Mouse (Mus musculus): ENCODE results near the gene Vps41. TPM values are rescaled to one million over a fixed set of nuclear protein-coding genes. Genes with fewer than 3 reads are reported as not detected.

Vps41 gene
- total and polyA plus RNA-seq, 3 experiments, result 2.4 to 106 (median 93.7) TPM

DNA sequence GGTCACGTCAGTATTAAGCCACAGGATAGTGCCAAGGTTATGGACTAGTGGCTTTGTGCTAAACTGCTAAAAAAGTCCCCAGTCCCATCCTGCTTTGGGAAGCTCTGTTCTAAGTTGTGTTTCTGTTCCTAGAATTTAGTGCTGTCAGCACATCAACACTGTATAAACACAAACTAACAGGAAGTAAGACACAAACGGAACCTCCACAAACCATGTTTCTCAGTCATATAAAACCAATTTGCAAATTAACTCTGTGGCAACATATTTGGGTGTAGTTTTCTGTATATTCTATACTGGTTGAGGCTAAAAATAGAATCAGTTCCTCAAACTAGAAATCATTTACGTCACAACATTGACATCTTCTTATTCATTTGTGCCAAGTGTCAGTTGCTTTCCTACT, 83.3 kb downstream of the Vps41 start:
- ATAC-seq (ENCODE audit: extremely low read depth, insufficient number of reproducible peaks, low FRiP score, poor library complexity, severe bottlenecking), result no peak
- H3K4me3 ChIP-seq (ENCODE audit: low read depth, low read length), result no peak overlapping the region

DNA sequence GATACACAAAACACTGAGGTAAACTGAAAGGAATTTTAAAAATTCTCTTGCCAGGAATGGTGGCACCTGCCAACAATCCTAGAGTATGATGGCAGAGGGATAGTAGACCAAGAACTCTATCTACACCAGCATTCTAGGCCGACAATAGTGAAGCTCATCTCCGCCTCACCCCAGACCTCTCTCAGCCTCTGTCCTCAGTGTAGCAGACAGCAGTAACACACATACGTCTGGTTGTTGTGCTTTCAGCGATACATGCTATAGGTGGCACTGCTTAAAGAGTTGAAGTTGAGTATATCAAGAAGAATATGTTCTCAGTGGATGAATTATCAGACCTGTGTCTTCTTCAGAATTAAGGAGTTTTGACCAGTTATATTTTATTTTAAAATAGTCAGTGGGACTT, 92.4 kb downstream of the Vps41 start:
- peaks cover 47% of the 10 kb centered on the region for H3K36me3 ChIP-seq (replicated peaks)
- no peaks in the 10 kb centered on the region for H3K4me1 ChIP-seq (ENCODE audit: insufficient read depth, low read depth, low read length)
- TF ChIP-seq TAL1 (conservative IDR thresholded peaks at IDR 0.05; ENCODE audit: low read depth, low read length), result no peak
- TF ChIP-seq GATA1 (IDR thresholded peaks at IDR 0.05; ENCODE audit: borderline replicate concordance, low read length), result no peak
- TF ChIP-seq GATA2 (IDR thresholded peaks at IDR 0.05; ENCODE audit: borderline replicate concordance, low read depth, low read length), result no peak
- no peak for TF ChIP-seq CTCF (IDR thresholded peaks at IDR 0.05; ENCODE audit: low read depth, low read length)
- no peak for TF ChIP-seq POLR2AphosphoS5 (IDR thresholded peaks at IDR 0.05; ENCODE audit: insufficient replicate concordance, low read depth, low read length)
- no peak overlapping the region for H3K4me3 ChIP-seq (ENCODE audit: low read depth, low read length)
- no peaks in the 10 kb centered on the region for H3K27me3 ChIP-seq (ENCODE audit: insufficient read depth, low read length)
- DNase-seq (ENCODE audit: low spot score) (no peak), ATAC-seq (ENCODE audit: extremely low read depth, insufficient number of reproducible peaks, low FRiP score, poor library complexity, severe bottlenecking) (no peak)
- no peaks in the 10 kb centered on the region for H3K9me3 ChIP-seq (replicated peaks)

More for the DNA sequence above, 83.3 kb downstream of the Vps41 start:
- H3K36me3 ChIP-seq (replicated peaks), result peaks cover 28% of the 10 kb centered on the region
- no peaks in the 10 kb centered on the region for H3K4me1 ChIP-seq (ENCODE audit: insufficient read depth, low read depth, low read length)
- no peak for DNase-seq (ENCODE audit: low spot score)
- TF ChIP-seq GATA2 (IDR thresholded peaks at IDR 0.05; ENCODE audit: borderline replicate concordance, low read depth, low read length) (no peak), GATA1 (IDR thresholded peaks at IDR 0.05; ENCODE audit: borderline replicate concordance, low read length) (no peak), TAL1 (conservative IDR thresholded peaks at IDR 0.05; ENCODE audit: low read depth, low read length) (no peak)
- no peaks in the 10 kb centered on the region for H3K9me3 ChIP-seq (replicated peaks)
- no peaks in the 10 kb centered on the region for H3K27me3 ChIP-seq (ENCODE audit: insufficient read depth, low read length)

DNA sequence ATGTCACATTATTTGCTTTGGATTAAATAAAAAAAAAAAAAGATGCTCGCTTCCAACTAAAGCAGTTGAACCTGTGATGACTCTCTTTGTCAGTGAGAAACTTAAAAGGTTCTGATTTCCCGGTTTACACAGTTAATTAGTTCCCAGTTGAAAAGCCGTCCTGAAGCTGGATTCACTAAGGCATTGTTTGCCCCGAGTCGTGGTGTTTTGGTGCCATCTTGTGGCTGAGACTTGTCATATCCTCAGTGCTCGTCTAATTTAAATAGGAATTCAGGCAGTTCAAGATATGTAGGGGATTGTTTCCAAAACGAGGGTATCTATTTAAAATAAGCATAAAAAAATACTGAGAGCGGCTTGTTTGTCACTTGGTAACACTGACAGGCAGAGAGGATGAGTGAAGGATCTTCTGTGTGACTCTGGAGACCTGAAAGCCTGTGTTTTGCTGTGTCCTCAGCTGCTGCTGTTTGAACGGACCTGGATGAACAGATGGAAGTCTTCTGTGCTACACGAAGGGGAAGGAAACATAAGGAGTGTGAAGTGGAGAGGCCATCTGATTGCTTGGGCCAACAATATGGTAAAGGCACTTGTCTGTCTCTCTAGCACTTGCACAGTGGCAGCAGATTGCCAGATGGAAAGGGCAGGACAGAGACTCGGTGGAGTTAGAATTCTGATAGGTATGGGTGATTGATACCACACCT, 93.0 kb downstream of the Vps41 start:
- peak; percentile 10 for DNase-seq (ENCODE audit: low spot score)
- ATAC-seq (ENCODE audit: extremely low read depth, insufficient number of reproducible peaks, low FRiP score, poor library complexity, severe bottlenecking), result peak; percentile 40; the same call in 1 of the 2 replicates
- Histone ChIP-seq H3K9me3 (replicated peaks) (no peaks in the 10 kb centered on the region), H3K4me3 (ENCODE audit: low read depth, low read length) (no peak overlapping the region), H3K4me1 (ENCODE audit: insufficient read depth, low read depth, low read length) (no peaks in the 10 kb centered on the region), H3K36me3 (replicated peaks) (peaks cover 53% of the 10 kb centered on the region), H3K27me3 (ENCODE audit: insufficient read depth, low read length) (no peaks in the 10 kb centered on the region)
- TF ChIP-seq CTCF (IDR thresholded peaks at IDR 0.05; ENCODE audit: low read depth, low read length) (0 out of 2 replicates have a peak, but pooled peaks have one; percentile 32), POLR2AphosphoS5 (IDR thresholded peaks at IDR 0.05; ENCODE audit: insufficient replicate concordance, low read depth, low read length) (no peak)

DNA sequence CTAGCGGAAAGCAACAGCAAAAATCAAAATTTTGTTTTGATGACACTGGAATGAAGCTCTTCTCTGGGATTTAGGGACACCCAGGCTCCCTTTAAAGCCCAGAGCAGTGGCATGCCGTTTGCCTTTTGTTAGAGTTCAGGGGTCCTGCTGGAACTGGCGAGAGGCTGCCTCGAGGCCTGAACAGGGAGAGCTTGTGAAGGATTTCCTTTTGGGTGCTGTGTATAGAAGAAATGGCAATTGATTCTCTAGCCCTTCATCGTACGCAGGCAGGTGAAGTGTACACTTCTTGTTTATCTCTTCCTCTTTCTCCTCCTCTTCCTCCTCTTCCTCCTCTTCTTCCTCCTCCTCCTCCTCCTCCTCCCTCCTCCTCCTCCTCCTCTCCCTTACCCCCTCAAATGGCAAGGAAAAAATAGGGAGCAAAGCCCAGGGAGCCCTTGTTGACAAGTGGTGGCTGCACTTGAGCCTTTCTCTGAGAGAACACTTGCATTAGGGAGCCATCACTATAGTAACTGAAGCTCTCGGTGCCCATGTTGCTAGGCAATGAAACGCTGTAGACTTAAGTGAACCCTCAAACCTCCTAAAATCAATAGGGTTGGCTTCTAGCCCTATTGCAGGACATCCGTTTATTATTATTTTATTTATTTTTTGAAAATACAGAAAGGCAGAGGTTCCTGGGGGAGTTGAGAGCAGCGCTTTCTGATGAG, 107.5 kb downstream of the Vps41 start:
- TF ChIP-seq POLR2AphosphoS5 (IDR thresholded peaks at IDR 0.05; ENCODE audit: insufficient replicate concordance, low read depth, low read length) (no peak), TAL1 (conservative IDR thresholded peaks at IDR 0.05; ENCODE audit: low read depth, low read length) (no peak), GATA2 (IDR thresholded peaks at IDR 0.05; ENCODE audit: borderline replicate concordance, low read depth, low read length) (no peak), GATA1 (IDR thresholded peaks at IDR 0.05; ENCODE audit: borderline replicate concordance, low read length) (no peak), CTCF (IDR thresholded peaks at IDR 0.05; ENCODE audit: low read depth, low read length) (no peak)
- Histone ChIP-seq H3K36me3 (replicated peaks) (peaks cover 70% of the 10 kb centered on the region), H3K4me3 (ENCODE audit: low read depth, low read length) (no peak overlapping the region), H3K27me3 (ENCODE audit: insufficient read depth, low read length) (no peaks in the 10 kb centered on the region), H3K9me3 (replicated peaks) (no peaks in the 10 kb centered on the region), H3K4me1 (ENCODE audit: insufficient read depth, low read depth, low read length) (peaks cover 18% of the 10 kb centered on the region)
- ATAC-seq (ENCODE audit: extremely low read depth, insufficient number of reproducible peaks, low FRiP score, poor library complexity, severe bottlenecking), result no peak
- DNase-seq (ENCODE audit: low spot score), result no peak

DNA sequence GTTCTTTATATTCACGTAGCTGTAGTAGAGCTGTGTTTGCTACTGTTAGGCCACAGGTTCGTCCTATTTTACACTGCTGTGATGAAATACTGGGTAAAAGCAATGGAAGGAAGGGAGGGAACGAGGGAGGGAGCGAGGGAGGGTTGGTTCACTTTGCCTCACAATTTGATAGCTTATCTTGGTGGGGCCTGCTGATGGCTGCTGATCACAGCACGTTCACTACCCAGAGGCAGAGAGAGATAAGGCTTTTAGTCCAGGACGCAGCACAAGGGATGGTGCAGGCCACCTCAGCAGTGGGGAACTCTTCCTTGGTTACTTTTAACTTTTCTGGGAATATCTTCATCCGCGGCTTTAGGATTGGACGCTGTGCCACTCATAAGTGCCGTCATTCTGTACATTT, 109.9 kb downstream of the Vps41 start:
- Histone ChIP-seq H3K4me1 (ENCODE audit: insufficient read depth, low read depth, low read length) (peaks cover 18% of the 10 kb centered on the region), H3K27me3 (ENCODE audit: insufficient read depth, low read length) (no peaks in the 10 kb centered on the region), H3K36me3 (replicated peaks) (peaks cover 58% of the 10 kb centered on the region), H3K9me3 (replicated peaks) (no peaks in the 10 kb centered on the region), H3K4me3 (ENCODE audit: low read depth, low read length) (peak overlapping the region; percentile 23; the same call in 1 of the 2 replicates)
- ATAC-seq (ENCODE audit: extremely low read depth, insufficient number of reproducible peaks, low FRiP score, poor library complexity, severe bottlenecking) (peak; percentile 96), DNase-seq (ENCODE audit: low spot score) (no peak)
- peak; percentile 49 for TF ChIP-seq TAL1 (conservative IDR thresholded peaks at IDR 0.05; ENCODE audit: low read depth, low read length)
- no peak for TF ChIP-seq GATA1 (IDR thresholded peaks at IDR 0.05; ENCODE audit: borderline replicate concordance, low read length)
- no peak for TF ChIP-seq CTCF (IDR thresholded peaks at IDR 0.05; ENCODE audit: low read depth, low read length)
- peak; percentile 68; the same call in 1 of the 2 replicates for TF ChIP-seq GATA2 (IDR thresholded peaks at IDR 0.05; ENCODE audit: borderline replicate concordance, low read depth, low read length)

DNA sequence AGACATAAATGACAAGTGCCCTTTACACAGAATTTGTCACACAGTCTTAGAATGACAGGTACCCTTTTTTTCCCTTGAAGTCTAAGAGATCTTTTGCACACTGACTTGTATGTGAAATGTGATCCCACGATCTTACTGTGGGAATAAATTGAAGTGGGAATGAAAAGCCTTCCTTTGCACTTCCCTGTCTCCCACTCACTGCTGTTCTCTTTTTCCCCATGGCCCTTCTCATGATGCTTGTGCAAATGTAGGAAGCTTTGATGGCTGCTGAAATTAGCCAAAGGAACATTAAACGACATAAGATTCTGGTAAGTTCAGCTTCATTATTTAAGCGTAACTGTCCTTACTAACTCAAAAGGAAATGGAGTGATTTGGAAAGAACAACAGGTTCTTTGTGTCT, 113.4 kb downstream of the Vps41 start:
- no peak overlapping the region for H3K4me3 ChIP-seq (ENCODE audit: low read depth, low read length)
- no peak for DNase-seq (ENCODE audit: low spot score)
- no peak for TF ChIP-seq TAL1 (conservative IDR thresholded peaks at IDR 0.05; ENCODE audit: low read depth, low read length)
- TF ChIP-seq CTCF (IDR thresholded peaks at IDR 0.05; ENCODE audit: low read depth, low read length), result no peak
- TF ChIP-seq POLR2AphosphoS5 (IDR thresholded peaks at IDR 0.05; ENCODE audit: insufficient replicate concordance, low read depth, low read length), result no peak
- no peak for TF ChIP-seq GATA1 (IDR thresholded peaks at IDR 0.05; ENCODE audit: borderline replicate concordance, low read length)
- no peak for TF ChIP-seq GATA2 (IDR thresholded peaks at IDR 0.05; ENCODE audit: borderline replicate concordance, low read depth, low read length)
- no peak for ATAC-seq (ENCODE audit: extremely low read depth, insufficient number of reproducible peaks, low FRiP score, poor library complexity, severe bottlenecking)
- H3K9me3 ChIP-seq (replicated peaks), result no peaks in the 10 kb centered on the region
- peaks cover 27% of the 10 kb centered on the region for H3K36me3 ChIP-seq (replicated peaks)
- no peaks in the 10 kb centered on the region for H3K27me3 ChIP-seq (ENCODE audit: insufficient read depth, low read length)
- peaks cover 18% of the 10 kb centered on the region for H3K4me1 ChIP-seq (ENCODE audit: insufficient read depth, low read depth, low read length)
